Mouse (Mus musculus) hindlimb bud, embryonic 11.5 days (tissue): Measurements from ENCODE around the gene Crisp1.

ENCODE experiments used
- DNase-seq: peaks from one replicate; pipeline ENCODE4 v3.0.0-alpha.2; 2012; ENCODE audit warnings: low read depth, low spot score; ENCODE audit errors: extremely low spot score

Gene Crisp1

GRCm38 (mm10) chr17:40319062-40319461 is at the start of gene Crisp1:
Crisp1 (minus strand) TSS chr17:40319207.
- no peak for DNase-seq

GRCm38 (mm10) chr17:40342497-40343009 is 23.5 kb upstream of the Crisp1 start:
- DNase-seq, result no peak

- no peak for DNase-seq
Observed at GRCm38 (mm10) chr17:40285435-40285834, 33.6 kb downstream of the Crisp1 start.

- DNase-seq, result no peak
Observed at GRCm38 (mm10) chr17:40275519-40275918, 43.5 kb downstream of the Crisp1 start.

- no peak for DNase-seq
Observed at GRCm38 (mm10) chr17:40274906-40275470, 44.0 kb downstream of the Crisp1 start.

- DNase-seq, result no peak
Observed at GRCm38 (mm10) chr17:40252487-40252886, 66.5 kb downstream of the Crisp1 start.
